Mouse (Mus musculus): ENCODE measurements around the gene Ifngr2. TPM values are rescaled to one million over a fixed set of nuclear protein-coding genes. Genes with fewer than 3 reads are reported as not detected.
A peak's percentile ranks its signal among the peaks of the same experiment; 100 is the strongest.

Ifngr2 gene
- polyA plus RNA-seq, 1 experiment from 2014 or later: 72.1 TPM

DNA sequence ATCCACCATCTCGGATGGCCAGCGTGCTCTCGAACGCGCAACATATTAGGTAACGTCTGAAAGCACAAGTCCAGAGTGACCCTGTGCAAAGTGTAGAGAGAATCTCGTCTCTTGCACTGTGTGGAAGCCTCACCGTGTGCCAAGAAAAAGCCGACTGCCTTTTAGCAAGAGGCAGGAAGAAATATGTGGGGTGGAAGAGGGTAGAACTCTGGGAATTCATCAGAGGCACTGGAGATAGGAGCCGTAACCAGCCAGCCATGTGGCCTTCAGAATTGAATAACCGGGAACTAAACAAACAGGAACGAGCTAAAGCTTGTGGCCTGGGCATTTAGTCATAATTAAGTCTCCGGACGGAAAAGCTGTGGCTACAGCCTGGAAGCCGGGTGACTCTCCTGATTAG is 9.8 kb downstream of the Ifngr2 start:
- Histone ChIP-seq H3K27me3 (no peaks in the 10 kb centered on the region), H3K36me3 (peaks cover 41% of the 10 kb centered on the region), H3K4me3 (no peak overlapping the region), H3K4me1 (replicated peaks) (peaks cover 13% of the 10 kb centered on the region), H3K9me3 (no peaks in the 10 kb centered on the region), H3K4me2 (no peak overlapping the region), H3K9ac (no peak overlapping the region), H3K27ac (no peak overlapping the region)
- 81% methylated on average over 15 of the region's 15 CpGs for WGBS
- no peak for ATAC-seq (ENCODE audit: low FRiP score)

DNA sequence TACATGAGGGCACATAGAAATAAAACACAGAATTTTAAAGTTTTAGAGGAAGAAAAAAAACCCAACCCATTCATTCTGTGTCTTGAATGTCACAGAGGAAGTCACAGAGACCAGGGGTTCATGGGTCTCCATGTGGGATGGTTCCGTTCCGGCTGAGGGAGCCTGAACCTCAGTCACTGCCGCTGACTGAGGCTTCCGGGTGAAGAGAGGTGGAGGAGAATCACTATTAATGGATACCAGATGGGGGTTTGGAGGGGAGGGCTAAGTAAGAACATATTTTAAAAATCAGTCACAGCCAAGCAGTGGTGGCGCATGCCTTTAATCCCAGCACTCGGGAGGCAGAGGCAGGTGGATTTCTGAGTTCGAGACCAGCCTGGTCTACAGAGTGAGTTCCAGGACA is 10.3 kb downstream of the Ifngr2 start:
- H3K27me3 ChIP-seq: no peaks in the 10 kb centered on the region
- peaks cover 13% of the 10 kb centered on the region for H3K4me1 ChIP-seq (replicated peaks)
- WGBS: 81% methylated on average over 7 of the region's 7 CpGs
- H3K36me3 ChIP-seq: peaks cover 47% of the 10 kb centered on the region
- no peaks in the 10 kb centered on the region for H3K9me3 ChIP-seq
- H3K27ac ChIP-seq: no peak overlapping the region
- no peak overlapping the region for H3K4me3 ChIP-seq
- ATAC-seq (ENCODE audit: low FRiP score): no peak
- H3K9ac ChIP-seq: no peak overlapping the region
- no peak overlapping the region for H3K4me2 ChIP-seq

DNA sequence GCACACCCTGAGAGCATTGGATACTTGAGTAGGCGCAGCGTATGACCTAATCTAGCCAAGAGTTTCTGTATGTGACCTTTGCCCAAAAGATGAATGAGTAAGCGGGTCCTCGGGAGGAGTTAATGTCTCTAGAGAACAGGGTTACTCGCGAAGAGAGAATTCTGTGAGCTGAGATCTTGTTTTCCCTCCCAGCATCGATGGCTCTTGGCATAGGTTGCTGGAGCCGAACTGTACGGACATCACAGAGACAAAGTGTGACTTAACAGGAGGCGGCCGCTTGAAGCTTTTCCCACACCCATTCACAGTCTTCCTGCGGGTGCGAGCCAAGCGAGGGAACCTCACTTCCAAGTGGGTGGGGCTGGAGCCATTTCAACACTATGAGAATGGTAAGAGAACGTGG is 10.8 kb downstream of the Ifngr2 start:
- peaks cover 51% of the 10 kb centered on the region for H3K36me3 ChIP-seq
- WGBS: 85% methylated on average over 15 of the region's 15 CpGs
- no peak overlapping the region for H3K9ac ChIP-seq
- no peak overlapping the region for H3K27ac ChIP-seq
- no peaks in the 10 kb centered on the region for H3K9me3 ChIP-seq
- H3K4me3 ChIP-seq: no peak overlapping the region
- H3K4me2 ChIP-seq: no peak overlapping the region
- H3K27me3 ChIP-seq: no peaks in the 10 kb centered on the region
- peaks cover 13% of the 10 kb centered on the region for H3K4me1 ChIP-seq (replicated peaks)
- ATAC-seq (ENCODE audit: low FRiP score): no peak

DNA sequence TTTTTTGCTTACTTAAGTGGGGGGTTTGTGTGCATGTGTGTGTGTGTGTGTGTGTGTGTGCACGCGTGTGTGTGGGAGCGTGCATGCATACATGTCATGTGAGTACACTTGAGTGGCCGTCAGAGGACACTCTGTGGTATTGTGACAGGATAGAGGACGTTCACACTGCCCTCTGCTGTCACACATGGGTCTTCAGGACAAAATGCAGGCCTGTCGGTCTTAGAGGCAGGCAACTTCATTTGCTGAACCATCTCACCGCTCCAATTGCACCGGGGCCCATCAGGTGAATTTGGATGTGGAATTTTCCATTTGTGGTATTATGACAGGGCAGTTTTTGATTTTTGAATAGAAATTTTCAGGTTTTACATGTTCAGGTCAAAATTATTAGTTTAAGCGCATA is 14.2 kb downstream of the Ifngr2 start:
- no peak for ATAC-seq (ENCODE audit: low FRiP score)
- peaks cover 55% of the 10 kb centered on the region for H3K36me3 ChIP-seq
- 54% methylated on average over 9 of the region's 9 CpGs for WGBS

DNA sequence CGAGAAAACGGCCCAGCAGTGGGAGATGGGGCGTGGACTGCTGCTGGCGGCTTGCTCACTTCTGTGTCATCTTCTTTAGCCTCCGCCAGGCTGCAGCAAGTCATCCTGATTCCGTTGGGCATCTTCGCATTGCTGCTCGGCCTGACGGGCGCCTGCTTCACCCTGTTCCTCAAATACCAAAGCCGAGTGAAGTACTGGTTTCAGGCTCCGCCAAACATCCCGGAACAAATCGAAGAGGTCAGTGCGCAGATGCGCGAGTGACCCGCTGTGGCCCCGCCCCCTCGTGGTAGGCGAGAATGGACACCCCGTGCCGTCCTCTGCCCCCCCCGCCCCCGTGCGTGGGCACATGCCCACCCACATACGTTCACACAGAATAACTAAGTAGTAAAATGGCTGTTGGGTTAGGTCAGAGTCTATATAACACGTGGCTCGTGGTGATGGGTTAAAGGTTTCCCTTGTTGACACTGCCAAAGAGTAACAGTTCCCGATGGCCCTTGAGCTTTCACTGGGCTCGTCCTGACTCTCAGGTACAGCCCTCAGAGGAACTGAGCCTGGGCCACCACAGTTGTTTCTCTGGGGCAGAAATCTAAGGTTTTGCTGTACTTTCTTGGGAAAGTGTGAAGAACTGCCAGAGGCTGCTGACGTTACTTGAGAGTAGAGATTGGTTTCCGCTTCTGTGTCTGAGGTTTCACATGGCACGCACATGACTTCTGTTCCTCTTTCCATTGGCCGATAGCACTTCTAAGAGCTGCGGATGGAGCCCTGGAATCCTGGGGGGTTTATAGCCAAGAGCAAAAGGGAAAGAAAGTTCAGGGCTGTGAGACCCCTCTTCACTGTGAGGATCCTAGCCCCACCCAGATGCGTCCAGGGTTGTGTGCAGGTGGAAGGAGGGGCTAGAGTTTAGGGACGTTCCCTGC is 14.9 kb downstream of the Ifngr2 start:
- Histone ChIP-seq H3K4me2 (no peak overlapping the region), H3K4me3 (no peak overlapping the region)
- 72% methylated on average over 38 of the region's 38 CpGs for whole genome bisulfite sequencing

More for the DNA sequence above, 14.2 kb downstream of the Ifngr2 start:
- Histone ChIP-seq H3K4me3 (no peak overlapping the region), H3K9me3 (no peaks in the 10 kb centered on the region), H3K27me3 (no peaks in the 10 kb centered on the region), H3K9ac (no peak overlapping the region), H3K4me1 (replicated peaks) (no peaks in the 10 kb centered on the region), H3K4me2 (no peak overlapping the region), H3K27ac (no peak overlapping the region)

DNA sequence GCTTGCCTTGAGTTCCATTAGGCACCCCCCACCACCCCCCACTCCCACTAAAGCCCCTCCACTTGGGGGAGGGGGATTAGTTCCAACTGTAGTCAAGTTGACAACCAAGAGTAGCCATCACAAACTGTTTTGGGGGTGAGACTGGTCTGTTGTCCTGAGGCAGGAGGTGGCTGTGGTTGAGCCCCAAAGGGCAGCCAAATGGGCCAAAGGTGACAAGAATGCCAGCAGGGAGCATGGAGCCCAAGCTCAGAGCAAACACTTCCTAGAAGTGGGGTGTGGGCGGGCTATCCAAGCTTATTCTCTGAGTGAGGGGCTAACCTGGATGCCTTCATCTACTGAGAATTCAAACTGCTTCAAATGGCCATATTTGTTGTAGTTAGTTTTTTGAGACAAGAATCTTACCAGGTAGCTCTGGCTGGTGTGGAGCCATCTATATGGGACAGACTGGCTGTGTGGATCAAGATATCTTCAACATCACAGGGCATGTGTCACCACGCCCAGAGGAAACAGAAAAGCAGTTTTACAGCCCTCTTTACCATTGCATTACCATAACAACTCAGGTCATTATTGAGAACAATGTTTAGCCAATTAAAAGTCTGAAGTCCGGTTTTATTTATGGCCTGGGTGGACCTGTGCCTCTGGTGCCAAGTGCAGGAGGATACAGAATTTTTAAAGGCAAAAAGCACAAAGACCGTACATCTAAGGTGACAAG is 17.9 kb downstream of the Ifngr2 start:
- Histone ChIP-seq H3K9me3 (no peaks in the 10 kb centered on the region), H3K4me2 (no peak overlapping the region), H3K36me3 (peaks cover 38% of the 10 kb centered on the region), H3K4me1 (replicated peaks) (no peaks in the 10 kb centered on the region), H3K27ac (no peak overlapping the region), H3K4me3 (no peak overlapping the region), H3K27me3 (no peaks in the 10 kb centered on the region), H3K9ac (no peak overlapping the region)
- no peak for ATAC-seq (ENCODE audit: low FRiP score)
- WGBS: 85% methylated on average over 4 of the region's 4 CpGs

More for the DNA sequence above, 14.9 kb downstream of the Ifngr2 start:
- Histone ChIP-seq H3K9ac (no peak overlapping the region), H3K27ac (no peak overlapping the region), H3K9me3 (no peaks in the 10 kb centered on the region), H3K36me3 (peaks cover 55% of the 10 kb centered on the region), H3K4me1 (replicated peaks) (no peaks in the 10 kb centered on the region), H3K27me3 (no peaks in the 10 kb centered on the region)
- no peak for ATAC-seq (ENCODE audit: low FRiP score)

DNA sequence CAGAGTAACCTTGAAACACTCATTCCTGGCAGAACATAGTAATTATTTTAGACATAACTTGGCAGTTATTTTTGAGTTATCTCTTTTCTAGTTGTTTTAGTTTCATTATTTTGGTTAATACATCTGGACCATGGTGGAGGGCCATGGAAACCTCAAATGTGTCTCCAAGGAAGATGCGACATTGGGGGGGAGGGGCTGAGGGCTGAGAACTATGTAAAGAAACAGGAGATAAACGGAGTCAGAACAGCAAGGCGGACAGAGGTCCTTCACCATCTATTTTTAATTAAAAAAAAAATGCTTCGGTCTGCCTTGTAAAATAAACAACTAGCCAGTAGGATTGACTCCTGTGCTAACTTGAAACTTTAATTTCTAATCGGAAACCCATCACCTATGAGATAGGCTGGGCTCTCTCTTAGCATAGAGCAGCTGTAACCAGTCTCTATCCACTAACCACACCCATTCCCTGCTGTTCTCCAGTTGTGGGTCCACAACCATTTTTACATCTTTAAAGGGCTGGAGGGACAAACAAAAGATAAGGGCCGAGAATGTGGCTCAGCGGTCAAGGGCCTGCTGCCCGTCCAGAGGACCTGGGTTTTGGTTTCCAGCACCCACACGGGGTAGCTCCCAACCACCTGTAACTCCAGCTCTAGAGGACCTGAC is 18.6 kb downstream of the Ifngr2 start:
- H3K4me3 ChIP-seq: no peak overlapping the region
- H3K27me3 ChIP-seq: no peaks in the 10 kb centered on the region
- H3K4me1 ChIP-seq (replicated peaks): no peaks in the 10 kb centered on the region
- no peak overlapping the region for H3K9ac ChIP-seq
- no peak overlapping the region for H3K27ac ChIP-seq
- 69% methylated on average over 9 of the region's 9 CpGs for WGBS
- peaks cover 34% of the 10 kb centered on the region for H3K36me3 ChIP-seq
- H3K9me3 ChIP-seq: no peaks in the 10 kb centered on the region
- no peak overlapping the region for H3K4me2 ChIP-seq
- no peak for ATAC-seq (ENCODE audit: low FRiP score)

DNA sequence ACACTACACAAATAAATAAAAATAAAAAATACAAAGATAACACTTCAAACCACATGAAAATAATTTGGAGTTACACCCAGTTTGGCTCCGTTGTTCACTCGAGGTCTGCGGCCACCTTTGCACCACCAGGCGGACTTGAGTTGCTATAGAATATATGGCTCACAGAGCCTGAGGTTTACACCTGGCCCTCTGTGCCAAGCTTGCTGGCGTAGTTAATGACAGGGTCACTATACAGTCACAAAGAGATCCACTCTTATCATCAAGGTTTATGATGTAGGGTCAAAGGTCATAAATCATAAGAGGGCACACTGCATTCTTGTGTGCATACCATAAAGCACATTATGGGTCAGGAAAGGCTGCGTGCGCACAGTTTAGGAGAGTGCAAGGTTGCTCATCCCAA is 19.1 kb downstream of the Ifngr2 start:
- no peak for ATAC-seq (ENCODE audit: low FRiP score)
- Histone ChIP-seq H3K4me1 (replicated peaks) (no peaks in the 10 kb centered on the region), H3K9me3 (no peaks in the 10 kb centered on the region), H3K27ac (no peak overlapping the region), H3K4me3 (no peak overlapping the region), H3K4me2 (no peak overlapping the region), H3K27me3 (no peaks in the 10 kb centered on the region), H3K36me3 (peaks cover 31% of the 10 kb centered on the region), H3K9ac (no peak overlapping the region)
- 93% methylated on average over 7 of the region's 7 CpGs for WGBS

DNA sequence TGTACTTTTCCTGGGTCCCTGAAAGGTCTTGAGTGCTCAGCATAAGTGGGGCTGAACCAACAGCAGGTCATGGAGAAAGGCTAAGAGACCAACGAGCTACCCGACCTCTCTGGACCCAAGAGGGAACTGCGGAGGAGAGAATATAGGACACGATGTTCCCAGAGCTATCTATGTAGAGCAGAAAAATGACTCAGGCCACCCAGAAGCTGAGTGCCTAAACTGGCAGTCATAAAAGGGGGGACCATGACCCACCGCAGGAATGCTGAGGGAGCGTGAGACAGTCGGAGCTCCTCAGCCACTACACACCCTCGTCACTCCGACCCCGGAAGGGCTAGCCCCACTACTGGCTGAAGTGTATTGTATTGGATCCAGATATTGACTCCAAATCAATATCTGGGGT is 22.1 kb downstream of the Ifngr2 start:
- 86% methylated on average over 10 of the region's 10 CpGs for WGBS
- Histone ChIP-seq H3K27me3 (no peaks in the 10 kb centered on the region), H3K4me1 (replicated peaks) (no peaks in the 10 kb centered on the region), H3K4me2 (no peak overlapping the region), H3K27ac (no peak overlapping the region), H3K4me3 (no peak overlapping the region), H3K36me3 (peaks cover 14% of the 10 kb centered on the region), H3K9me3 (no peaks in the 10 kb centered on the region), H3K9ac (no peak overlapping the region)
- no peak for ATAC-seq (ENCODE audit: low FRiP score)

DNA sequence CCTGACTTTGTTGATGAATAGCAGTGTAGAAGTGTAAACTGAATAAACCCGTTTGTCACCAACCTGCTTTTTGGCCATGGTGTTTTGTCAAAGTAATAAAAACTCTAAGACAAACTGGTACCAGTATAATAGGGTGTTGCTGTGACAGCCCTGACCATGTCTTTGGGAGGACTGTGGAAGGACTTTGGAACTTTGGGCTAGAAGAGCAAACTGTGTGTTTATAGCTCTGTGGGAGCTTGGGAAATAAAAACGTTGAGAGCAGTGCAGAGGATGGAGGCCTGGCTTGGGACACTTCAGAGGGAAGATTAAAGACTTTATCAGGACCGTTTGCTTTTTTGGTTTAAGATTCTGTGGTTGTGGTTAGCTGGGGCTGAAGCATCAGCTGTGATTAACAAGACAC is 24.2 kb downstream of the Ifngr2 start:
- H3K4me2 ChIP-seq: no peak overlapping the region
- no peak for ATAC-seq (ENCODE audit: low FRiP score)
- H3K4me1 ChIP-seq (replicated peaks): peaks cover 8% of the 10 kb centered on the region
- H3K27me3 ChIP-seq: no peaks in the 10 kb centered on the region
- H3K9me3 ChIP-seq: no peaks in the 10 kb centered on the region
- WGBS: 66% methylated on average over 3 of the region's 3 CpGs
- no peak overlapping the region for H3K27ac ChIP-seq
- H3K4me3 ChIP-seq: no peak overlapping the region
- H3K36me3 ChIP-seq: peaks cover 17% of the 10 kb centered on the region
- no peak overlapping the region for H3K9ac ChIP-seq

DNA sequence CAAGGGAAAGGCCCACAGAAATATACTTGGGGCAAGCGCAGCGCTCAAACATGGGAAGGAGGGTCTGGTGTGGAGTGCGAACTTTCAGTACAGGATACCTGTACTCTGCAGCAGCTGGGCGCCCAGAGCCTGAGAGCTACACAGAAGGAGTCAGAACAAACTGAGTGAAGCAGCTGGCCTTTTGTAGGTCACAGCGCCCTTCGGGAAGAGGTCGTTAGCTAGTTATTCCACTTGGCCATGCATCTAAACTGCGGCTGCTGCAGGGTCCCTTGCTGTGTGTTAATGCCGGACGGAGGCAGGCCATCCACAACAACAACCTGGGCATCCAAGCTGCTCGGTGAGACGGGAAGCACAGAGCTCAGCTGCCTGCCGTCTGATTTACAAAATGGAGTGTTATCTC is 28.3 kb downstream of the Ifngr2 start:
- no peak overlapping the region for H3K4me3 ChIP-seq
- no peaks in the 10 kb centered on the region for H3K27me3 ChIP-seq
- H3K36me3 ChIP-seq: peaks cover 44% of the 10 kb centered on the region
- no peaks in the 10 kb centered on the region for H3K9me3 ChIP-seq
- H3K27ac ChIP-seq: 0 out of 2 replicates have a peak overlapping the region, but pooled peaks have one; percentile 44
- H3K4me1 ChIP-seq (replicated peaks): peaks cover 8% of the 10 kb centered on the region
- ATAC-seq (ENCODE audit: low FRiP score): no peak
- H3K9ac ChIP-seq: no peak overlapping the region
- 67% methylated on average over 13 of the region's 13 CpGs for WGBS
- H3K4me2 ChIP-seq: no peak overlapping the region

DNA sequence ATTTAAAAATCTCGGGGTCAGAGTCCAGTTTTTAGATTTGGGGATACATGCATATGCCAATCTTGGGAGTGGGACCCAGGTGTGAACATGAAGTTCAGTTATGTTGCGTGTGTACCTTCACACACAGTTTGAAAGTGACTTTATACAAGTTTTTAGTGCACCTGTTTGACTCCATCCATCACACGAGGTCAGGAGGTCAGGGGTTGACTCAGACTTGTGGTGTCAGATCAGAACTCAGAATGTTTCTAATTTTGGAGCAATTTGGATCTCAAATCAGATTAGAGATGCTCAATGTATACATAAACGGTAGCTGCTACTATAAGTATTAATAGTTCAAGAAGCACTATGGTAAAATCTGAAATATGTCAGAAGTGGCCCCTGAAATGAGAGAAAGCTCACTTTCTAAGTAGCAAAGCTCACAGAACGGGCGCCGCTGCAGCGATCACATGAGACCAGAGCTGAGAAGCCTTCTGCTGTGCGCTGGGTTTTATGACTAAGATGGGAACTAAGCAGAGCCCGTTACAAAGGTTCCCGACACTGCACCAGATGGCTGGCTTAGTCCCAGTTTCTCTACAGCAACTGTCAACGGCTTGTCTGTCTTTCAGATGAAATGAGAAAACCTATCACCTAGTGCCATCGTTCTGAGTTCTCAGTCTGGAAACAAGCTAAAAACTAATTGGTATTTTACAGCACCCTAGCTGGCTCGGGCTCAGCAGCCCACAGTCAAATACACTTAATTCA is 32.3 kb downstream of the Ifngr2 start:
- Histone ChIP-seq H3K4me2 (no peak overlapping the region), H3K27me3 (no peaks in the 10 kb centered on the region), H3K9ac (no peak overlapping the region), H3K4me3 (no peak overlapping the region), H3K27ac (no peak overlapping the region), H3K36me3 (peaks cover 47% of the 10 kb centered on the region), H3K9me3 (no peaks in the 10 kb centered on the region), H3K4me1 (replicated peaks) (peaks cover 8% of the 10 kb centered on the region)
- WGBS: 83% methylated on average over 14 of the region's 14 CpGs
- no peak for ATAC-seq (ENCODE audit: low FRiP score)

Data from hindbrain, embryonic 13.5 days (tissue).